Mouse (Mus musculus) splenic B cell, adult 2 months (primary cell): ENCODE measurements around the gene Tfdp1.

Source experiments
- DNase-seq: peaks from one replicate; pipeline ENCODE4 v3.0.0-alpha.2; 2011; ENCODE audit warnings: low read depth, low spot score
- H3K27me3 ChIP-seq: 2 replicates; pipeline ENCODE4 v1.6.1; 2012; ENCODE audit warnings: mild to moderate bottlenecking, low read length, moderate library complexity, mixed read lengths; ENCODE audit not compliant: control insufficient read depth, poor library complexity, insufficient read depth, severe bottlenecking
- H3K36me3 ChIP-seq: 2 replicates; pipeline ENCODE4 v1.6.1; 2012; ENCODE audit warnings: mild to moderate bottlenecking, low read length, moderate library complexity, mixed read lengths; ENCODE audit not compliant: control insufficient read depth, poor library complexity, insufficient read depth, severe bottlenecking

Gene Tfdp1

GRCm38 (mm10) chr8:13381630-13382029, 43.1 kb downstream of the Tfdp1 start:
- no peak for DNase-seq
- H3K36me3 ChIP-seq, result no peaks in the 10 kb centered on the region
- H3K27me3 ChIP-seq, result no peaks in the 10 kb centered on the region

GRCm38 (mm10) chr8:13382536-13382935, 44.0 kb downstream of the Tfdp1 start:
- DNase-seq, result no peak
- no peaks in the 10 kb centered on the region for H3K27me3 ChIP-seq
- H3K36me3 ChIP-seq, result no peaks in the 10 kb centered on the region

GRCm38 (mm10) chr8:13382999-13383398, 44.4 kb downstream of the Tfdp1 start:
- DNase-seq, result no peak
- H3K27me3 ChIP-seq, result no peaks in the 10 kb centered on the region

DNA sequence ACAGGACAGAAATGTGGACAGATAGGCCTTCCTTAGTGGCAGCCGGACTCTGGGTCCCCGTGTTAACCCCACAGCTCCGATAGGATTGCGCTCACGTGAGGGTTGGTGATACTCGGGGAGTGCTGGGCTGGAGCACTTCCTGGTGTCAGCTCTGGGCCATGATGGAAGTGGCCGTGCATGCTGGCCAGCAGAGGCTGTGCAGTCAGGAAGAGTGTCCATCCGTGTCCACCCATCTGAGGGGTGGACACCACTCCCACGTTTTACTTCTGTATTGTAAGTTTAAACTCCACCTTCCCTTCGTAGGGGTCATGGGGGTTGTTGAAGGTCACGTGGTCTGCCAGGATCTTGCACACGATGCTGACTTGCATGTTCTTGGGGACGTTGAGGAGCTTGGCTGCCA, 47.8 kb downstream of the Tfdp1 start:
- H3K36me3 ChIP-seq, result no peaks in the 10 kb centered on the region
- DNase-seq, result no peak
- H3K27me3 ChIP-seq, result no peaks in the 10 kb centered on the region

More at GRCm38 (mm10) chr8:13382999-13383398, 44.4 kb downstream of the Tfdp1 start:
- no peaks in the 10 kb centered on the region for H3K36me3 ChIP-seq

DNA sequence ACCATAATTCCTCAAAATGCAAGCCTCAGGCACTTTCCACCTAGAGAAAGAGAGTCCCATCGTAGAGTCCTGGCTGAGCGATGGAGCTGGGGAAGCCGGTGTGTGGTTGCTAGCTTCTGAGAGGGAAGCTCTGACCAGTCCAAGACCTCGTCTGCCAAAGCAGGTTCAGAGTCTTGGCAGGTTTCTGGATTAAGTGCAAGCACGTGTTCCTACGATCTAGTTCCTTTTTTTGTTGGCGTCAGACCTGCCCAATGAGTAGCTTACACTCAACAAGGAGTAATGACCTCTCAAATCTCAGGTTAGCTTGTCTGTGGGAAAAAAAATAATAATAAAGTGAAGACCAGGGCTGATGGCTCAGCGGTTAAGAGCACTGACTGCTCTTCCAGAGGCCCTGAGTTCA, 49.2 kb downstream of the Tfdp1 start:
- peak; percentile 6 for DNase-seq
- H3K27me3 ChIP-seq, result no peaks in the 10 kb centered on the region
- H3K36me3 ChIP-seq, result no peaks in the 10 kb centered on the region

DNA sequence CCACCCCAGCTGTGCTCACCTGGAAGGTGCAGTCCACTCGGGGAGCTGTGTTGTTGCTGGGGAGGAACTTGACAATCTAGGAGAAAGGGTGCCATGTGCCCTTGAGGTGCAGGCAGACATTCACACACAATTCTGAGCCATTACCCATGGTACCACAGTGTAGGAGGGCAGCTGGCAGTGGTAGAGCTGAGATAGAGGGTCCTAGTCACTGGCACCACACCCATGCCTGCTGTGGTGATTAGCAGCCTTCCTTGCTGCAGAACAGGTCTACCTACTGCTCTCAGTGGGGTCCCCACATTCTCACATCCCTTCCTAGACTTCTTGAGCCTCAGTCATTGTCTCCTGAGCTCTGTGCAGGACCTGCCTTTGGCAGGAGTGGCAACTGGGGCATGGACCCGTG, 50.2 kb downstream of the Tfdp1 start:
- DNase-seq, result no peak
- no peaks in the 10 kb centered on the region for H3K36me3 ChIP-seq
- no peaks in the 10 kb centered on the region for H3K27me3 ChIP-seq

- Histone ChIP-seq H3K36me3 (no peaks in the 10 kb centered on the region), H3K27me3 (no peaks in the 10 kb centered on the region)
- no peak for DNase-seq
Measured at GRCm38 (mm10) chr8:13393869-13394268, 55.3 kb downstream of the Tfdp1 start.

DNA sequence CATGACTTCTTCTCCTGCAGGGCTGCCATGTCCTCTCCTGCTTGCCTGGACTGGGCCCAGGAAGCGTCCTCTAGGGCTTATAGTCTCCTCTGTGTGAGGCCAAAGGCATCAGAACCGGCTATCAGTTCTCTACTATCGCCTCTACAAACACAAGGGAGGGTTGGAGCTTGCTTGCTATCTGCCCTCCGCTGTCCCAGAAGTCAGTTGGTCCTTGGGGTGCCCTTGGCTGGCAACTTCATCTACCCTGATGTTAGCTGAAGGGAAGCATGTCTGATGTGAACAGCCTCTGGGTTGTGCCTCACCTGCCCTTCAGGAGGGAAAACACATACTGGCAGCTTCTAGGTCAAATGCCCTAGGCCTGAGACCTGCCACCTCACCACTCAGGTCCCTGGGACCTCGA, 58.2 kb downstream of the Tfdp1 start, which contains the start of gene Atp4b:
Gene Atp4b, minus strand, starts transcription at position 101 of the 400 bp plus-strand sequence.
- no peak for DNase-seq
- H3K27me3 ChIP-seq, result no peaks in the 10 kb centered on the region
- no peaks in the 10 kb centered on the region for H3K36me3 ChIP-seq

DNA sequence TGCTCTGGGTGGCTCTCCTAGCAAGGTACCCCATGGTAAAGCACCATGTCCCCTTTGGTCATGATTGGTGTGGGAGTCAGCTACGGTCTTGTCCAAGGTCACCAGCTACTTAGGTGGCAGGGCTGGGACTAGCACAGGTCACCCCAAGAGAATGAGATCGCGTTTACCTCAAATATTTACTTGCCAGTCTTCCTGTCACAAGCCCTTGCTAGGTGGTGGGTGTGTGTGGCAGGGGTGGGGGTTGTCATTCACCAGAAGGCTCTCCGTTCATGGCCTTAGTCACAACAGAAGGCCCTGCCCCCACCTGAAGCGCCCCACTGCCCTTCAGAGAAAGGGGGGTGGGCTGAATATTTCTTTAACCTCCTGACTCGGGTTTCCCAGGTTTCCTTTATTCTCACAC, 65.0 kb downstream of the Tfdp1 start:
- DNase-seq, result no peak
- no peaks in the 10 kb centered on the region for H3K36me3 ChIP-seq
- H3K27me3 ChIP-seq, result no peaks in the 10 kb centered on the region

DNA sequence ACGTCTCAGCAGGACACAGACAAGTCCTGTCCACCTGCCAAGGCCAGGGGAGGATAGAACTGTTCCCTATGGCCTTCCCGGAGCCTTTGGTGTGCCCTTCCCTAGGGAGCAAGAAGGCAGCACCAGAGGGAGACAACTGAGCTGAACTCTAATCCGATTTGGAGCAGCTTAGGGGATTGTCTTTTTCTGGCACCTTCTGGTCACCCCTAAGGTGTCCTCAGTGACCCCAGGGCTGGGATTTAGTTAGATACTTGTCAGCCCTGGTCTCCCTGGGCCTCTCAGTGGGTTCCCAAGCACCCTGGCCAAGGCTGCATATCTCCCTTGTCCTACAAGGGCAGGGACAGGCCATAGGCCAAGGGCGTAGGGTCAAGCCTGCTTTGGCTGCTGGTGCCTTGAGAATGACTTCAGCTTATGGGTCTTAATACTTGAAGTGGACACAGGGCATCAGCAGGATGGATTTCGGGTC, 66.1 kb downstream of the Tfdp1 start, which contains the start of gene Grk1:
Gene Grk1, plus strand, starts transcription at position 416 of the 466 bp plus-strand sequence.
- DNase-seq, result no peak
- Histone ChIP-seq H3K27me3 (no peaks in the 10 kb centered on the region), H3K36me3 (no peaks in the 10 kb centered on the region)

DNA sequence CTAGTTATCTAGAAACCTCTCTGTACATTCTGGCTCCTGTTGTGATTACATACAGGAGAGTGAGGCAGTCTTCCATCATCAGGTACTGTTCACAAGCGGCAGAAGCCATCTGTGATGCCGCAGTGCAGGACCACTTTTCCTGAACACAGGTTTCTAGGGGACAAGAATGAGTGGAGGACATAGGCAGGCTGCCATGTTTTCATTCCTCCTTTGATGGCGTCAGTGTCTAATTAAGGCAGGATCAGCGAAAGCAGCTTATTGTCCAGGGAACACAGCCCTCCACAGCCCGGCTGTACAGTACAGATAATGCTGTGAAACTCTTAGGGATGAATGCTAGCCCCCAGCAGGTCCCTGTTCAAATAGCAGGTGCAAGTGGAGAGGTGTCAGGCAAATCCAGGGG, 67.5 kb downstream of the Tfdp1 start:
- no peaks in the 10 kb centered on the region for H3K36me3 ChIP-seq
- DNase-seq, result no peak
- no peaks in the 10 kb centered on the region for H3K27me3 ChIP-seq

- DNase-seq, result peak; percentile 76
- Histone ChIP-seq H3K36me3 (no peaks in the 10 kb centered on the region), H3K27me3 (no peaks in the 10 kb centered on the region)
Measured at GRCm38 (mm10) chr8:13411597-13411996, 73.0 kb downstream of the Tfdp1 start.

DNA sequence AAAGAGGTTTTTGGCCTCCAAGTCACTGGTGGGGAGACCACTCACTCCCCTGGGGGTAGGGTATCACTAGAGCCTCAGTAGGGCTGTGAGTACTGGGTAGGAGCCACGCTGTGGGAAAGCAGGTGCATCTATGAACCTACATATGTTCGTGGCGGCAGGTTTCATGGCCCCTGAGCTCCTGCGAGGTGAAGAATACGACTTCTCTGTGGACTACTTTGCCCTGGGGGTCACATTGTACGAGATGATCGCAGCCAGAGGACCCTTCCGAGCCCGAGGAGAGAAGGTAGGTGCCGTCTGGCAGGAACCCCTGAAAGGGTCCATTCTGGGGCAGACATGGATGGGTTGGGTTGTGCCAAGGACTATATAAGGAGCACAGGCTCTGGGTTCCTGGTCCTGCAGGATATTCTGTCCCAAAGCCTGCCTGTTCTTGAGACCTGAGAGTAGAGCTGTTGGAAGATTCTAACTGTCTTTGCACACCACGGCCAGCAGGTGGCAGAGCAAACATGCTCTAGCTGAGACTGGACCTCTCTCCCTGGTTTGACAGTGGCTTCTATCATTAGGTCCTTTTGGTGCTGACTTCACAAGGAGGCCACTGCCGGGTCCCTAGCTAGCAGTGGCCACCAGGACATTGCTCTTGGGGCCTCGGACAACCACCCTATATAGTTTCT, 74.5 kb downstream of the Tfdp1 start:
- DNase-seq, result peak; percentile 72
- H3K36me3 ChIP-seq, result no peaks in the 10 kb centered on the region
- H3K27me3 ChIP-seq, result no peaks in the 10 kb centered on the region

DNA sequence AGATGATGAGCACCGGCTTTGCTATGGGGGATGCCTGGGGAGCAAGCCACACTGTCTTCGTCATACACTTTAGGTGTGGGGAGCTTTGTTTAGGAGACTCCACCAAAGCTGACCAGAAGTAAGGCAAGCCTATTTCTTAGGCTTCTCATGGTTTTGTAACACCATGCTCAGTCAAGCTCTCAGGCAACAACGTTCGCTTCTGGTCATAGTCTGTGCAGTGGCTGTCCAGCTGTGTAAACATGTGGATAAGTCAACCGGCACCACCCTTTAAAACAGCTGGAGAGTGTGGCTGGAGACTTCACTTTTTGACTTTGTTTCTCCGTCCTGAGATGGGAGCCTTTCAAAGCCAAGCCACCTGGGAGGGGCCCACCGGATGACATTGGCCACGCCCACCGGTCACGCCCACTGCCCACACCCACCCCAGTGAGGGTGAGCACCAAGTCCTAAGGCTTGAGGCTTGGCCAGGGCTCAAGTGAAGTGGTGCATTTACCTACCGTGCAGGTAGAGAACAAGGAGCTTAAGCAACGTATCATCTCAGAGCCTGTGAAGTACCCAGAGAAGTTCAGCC, 75.4 kb downstream of the Tfdp1 start:
- no peak for DNase-seq
- Histone ChIP-seq H3K27me3 (no peaks in the 10 kb centered on the region), H3K36me3 (no peaks in the 10 kb centered on the region)

DNA sequence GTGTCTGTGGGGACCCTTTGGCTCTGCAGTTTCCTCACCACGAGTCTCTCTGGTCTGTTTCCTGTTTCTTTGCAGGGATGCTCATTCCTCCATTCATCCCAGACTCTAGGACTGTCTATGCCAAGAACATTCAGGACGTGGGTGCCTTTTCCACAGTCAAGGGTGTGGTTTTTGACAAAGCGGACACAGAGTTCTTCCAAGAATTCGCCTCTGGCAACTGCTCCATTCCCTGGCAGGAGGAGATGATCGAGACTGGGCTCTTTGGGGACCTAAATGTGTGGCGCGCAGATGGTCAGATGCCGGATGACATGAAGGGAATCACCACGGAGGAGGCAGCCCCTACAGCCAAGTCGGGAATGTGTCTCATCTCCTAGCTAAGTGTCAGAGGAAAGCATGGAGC, 77.3 kb downstream of the Tfdp1 start:
- no peaks in the 10 kb centered on the region for H3K27me3 ChIP-seq
- H3K36me3 ChIP-seq, result no peaks in the 10 kb centered on the region
- no peak for DNase-seq
